Mouse (Mus musculus): ENCODE measurements around the gene Mbnl2. TPM values are rescaled to one million over a fixed set of nuclear protein-coding genes. Genes with fewer than 3 reads are reported as not detected.

Mbnl2 gene
- polyA plus RNA-seq, 1 experiment from 2014 or later, result 20.2 TPM

GRCm38 (mm10) chr14:120302913-120303548 is 27.6 kb downstream of the Mbnl2 start:
- no peak for ATAC-seq
- Histone ChIP-seq H3K36me3 (no peaks in the 10 kb centered on the region), H3K27ac (no peak overlapping the region), H3K27me3 (replicated peaks) (no peaks in the 10 kb centered on the region), H3K4me2 (no peak overlapping the region; the same call in 1 of the 2 replicates), H3K4me1 (peaks cover 40% of the 10 kb centered on the region), H3K9me3 (replicated peaks) (no peaks in the 10 kb centered on the region), H3K9ac (no peak overlapping the region), H3K4me3 (no peak overlapping the region)
- WGBS (ENCODE audit: insufficient replicate concordance), result 33% methylated on average over 6 of the region's 6 CpGs

- no peaks in the 10 kb centered on the region for H3K9me3 ChIP-seq (replicated peaks)
- H3K4me2 ChIP-seq, result peak overlapping the region; percentile 40
- H3K4me3 ChIP-seq, result no peak overlapping the region
- no peak overlapping the region for H3K27ac ChIP-seq
- H3K4me1 ChIP-seq, result peaks cover 53% of the 10 kb centered on the region
- 24% methylated on average over 11 of the region's 11 CpGs for WGBS (ENCODE audit: insufficient replicate concordance)
- peak overlapping the region; percentile 17; the same call in 1 of the 2 replicates for H3K9ac ChIP-seq
- H3K27me3 ChIP-seq (replicated peaks), result no peaks in the 10 kb centered on the region
- ATAC-seq, result peak; percentile 76
- H3K36me3 ChIP-seq, result no peaks in the 10 kb centered on the region
Observed at GRCm38 (mm10) chr14:120306229-120306628, 30.8 kb downstream of the Mbnl2 start.

DNA sequence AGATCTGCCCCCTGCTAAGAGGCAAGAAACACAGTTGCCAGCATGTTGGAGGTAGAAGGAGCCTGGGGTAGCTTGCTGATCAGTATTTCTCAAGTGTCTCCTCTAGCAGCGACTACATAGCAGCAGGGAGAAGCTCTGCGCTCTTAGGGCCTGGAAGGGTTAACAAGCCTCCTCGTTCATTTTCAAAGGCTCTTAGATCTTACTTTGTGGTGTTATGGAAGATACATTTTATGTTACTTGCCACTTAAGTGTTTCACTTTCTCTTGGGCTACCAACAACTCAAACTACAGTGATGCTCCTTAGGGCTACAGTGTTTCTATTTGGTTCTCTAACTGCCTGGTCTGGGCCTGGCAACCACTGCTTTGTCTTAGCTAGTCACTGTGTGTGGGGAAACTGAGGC is 31.9 kb downstream of the Mbnl2 start:
- Histone ChIP-seq H3K27ac (no peak overlapping the region), H3K9ac (no peak overlapping the region), H3K4me2 (no peak overlapping the region), H3K4me3 (no peak overlapping the region), H3K4me1 (peaks cover 61% of the 10 kb centered on the region), H3K27me3 (replicated peaks) (no peaks in the 10 kb centered on the region), H3K9me3 (replicated peaks) (no peaks in the 10 kb centered on the region), H3K36me3 (no peaks in the 10 kb centered on the region)
- ATAC-seq, result no peak
- 64% methylated on average over 3 of the region's 3 CpGs for WGBS (ENCODE audit: insufficient replicate concordance)

GRCm38 (mm10) chr14:120307963-120308362 is 32.5 kb downstream of the Mbnl2 start:
- no peaks in the 10 kb centered on the region for H3K27me3 ChIP-seq (replicated peaks)
- H3K36me3 ChIP-seq, result no peaks in the 10 kb centered on the region
- H3K9me3 ChIP-seq (replicated peaks), result no peaks in the 10 kb centered on the region
- 27% methylated on average over 4 of the region's 4 CpGs for WGBS (ENCODE audit: insufficient replicate concordance)
- no peak overlapping the region for H3K4me3 ChIP-seq
- peak; percentile 44; the same call in 1 of the 2 replicates for ATAC-seq
- H3K9ac ChIP-seq, result 0 out of 2 replicates have a peak overlapping the region, but pooled peaks have one; percentile 6
- no peak overlapping the region for H3K4me2 ChIP-seq
- peaks cover 64% of the 10 kb centered on the region for H3K4me1 ChIP-seq
- peak overlapping the region; percentile 52; the same call in 1 of the 2 replicates for H3K27ac ChIP-seq

- Histone ChIP-seq H3K4me3 (no peak overlapping the region), H3K27ac (no peak overlapping the region), H3K36me3 (no peaks in the 10 kb centered on the region), H3K27me3 (replicated peaks) (no peaks in the 10 kb centered on the region), H3K9ac (no peak overlapping the region), H3K4me2 (no peak overlapping the region), H3K4me1 (peaks cover 61% of the 10 kb centered on the region), H3K9me3 (replicated peaks) (no peaks in the 10 kb centered on the region)
- WGBS (ENCODE audit: insufficient replicate concordance), result 87% methylated on average over 6 of the region's 6 CpGs
- ATAC-seq, result no peak
Observed at GRCm38 (mm10) chr14:120309691-120310090, 34.2 kb downstream of the Mbnl2 start.

- H3K4me1 ChIP-seq, result peaks cover 57% of the 10 kb centered on the region
- H3K27me3 ChIP-seq (replicated peaks), result no peaks in the 10 kb centered on the region
- H3K4me2 ChIP-seq, result no peak overlapping the region
- H3K27ac ChIP-seq, result no peak overlapping the region
- WGBS (ENCODE audit: insufficient replicate concordance), result 61% methylated on average over 12 of the region's 12 CpGs
- no peaks in the 10 kb centered on the region for H3K9me3 ChIP-seq (replicated peaks)
- H3K4me3 ChIP-seq, result no peak overlapping the region
- no peak overlapping the region for H3K9ac ChIP-seq
- no peak for ATAC-seq
- H3K36me3 ChIP-seq, result no peaks in the 10 kb centered on the region
Observed at GRCm38 (mm10) chr14:120311330-120312097, 36.0 kb downstream of the Mbnl2 start.

DNA sequence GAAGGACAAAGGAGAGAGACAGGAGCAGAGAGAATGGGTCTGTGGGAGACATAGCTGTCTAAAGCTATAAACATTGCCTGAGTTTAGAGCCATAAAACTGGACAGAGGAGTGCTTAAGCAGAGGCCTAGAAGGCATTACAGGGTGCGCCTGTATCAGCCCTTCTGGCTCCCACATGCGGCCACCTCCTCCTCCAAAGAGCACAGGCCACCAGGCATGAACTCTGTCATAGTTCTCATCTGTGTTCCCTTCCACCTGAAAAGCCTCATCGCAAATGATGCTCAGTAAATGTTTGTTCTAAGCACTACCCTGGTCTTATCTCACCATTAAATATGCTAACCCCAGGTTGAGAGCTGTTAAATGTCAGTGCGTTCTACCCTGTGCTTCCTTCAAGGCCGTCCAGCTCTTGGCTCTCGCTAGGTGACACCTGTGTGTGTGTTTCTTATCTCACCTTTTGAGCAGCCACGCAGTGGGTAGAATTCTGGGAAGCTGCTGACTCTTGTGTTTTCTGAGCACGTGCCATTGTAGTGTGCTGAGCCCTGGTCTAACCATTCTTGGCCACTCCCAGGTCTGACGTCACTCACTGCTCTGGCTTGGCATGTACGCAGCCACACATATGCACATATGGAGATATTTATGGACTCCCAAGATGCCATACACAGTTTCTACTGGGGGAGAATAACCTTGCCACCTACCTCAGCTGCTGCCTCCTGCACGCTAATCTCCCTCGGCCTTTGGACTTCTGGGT is 37.4 kb downstream of the Mbnl2 start:
- H3K9ac ChIP-seq, result no peak overlapping the region
- H3K36me3 ChIP-seq, result no peaks in the 10 kb centered on the region
- no peak overlapping the region for H3K4me2 ChIP-seq
- 61% methylated on average over 12 of the region's 12 CpGs for WGBS (ENCODE audit: insufficient replicate concordance)
- no peaks in the 10 kb centered on the region for H3K9me3 ChIP-seq (replicated peaks)
- 0 out of 2 replicates have a peak, but pooled peaks have one; percentile 30 for ATAC-seq
- H3K27me3 ChIP-seq (replicated peaks), result no peaks in the 10 kb centered on the region
- H3K4me1 ChIP-seq, result peaks cover 48% of the 10 kb centered on the region
- no peak overlapping the region for H3K27ac ChIP-seq
- no peak overlapping the region for H3K4me3 ChIP-seq

GRCm38 (mm10) chr14:120313466-120313865 is 38.0 kb downstream of the Mbnl2 start:
- peaks cover 44% of the 10 kb centered on the region for H3K4me1 ChIP-seq

GRCm38 (mm10) chr14:120315721-120316120 is 40.3 kb downstream of the Mbnl2 start:
- 84% methylated on average over 5 of the region's 5 CpGs for WGBS (ENCODE audit: insufficient replicate concordance)
- no peaks in the 10 kb centered on the region for H3K9me3 ChIP-seq (replicated peaks)
- no peak for ATAC-seq

More at GRCm38 (mm10) chr14:120313466-120313865, 38.0 kb downstream of the Mbnl2 start:
- Histone ChIP-seq H3K9ac (no peak overlapping the region), H3K4me3 (no peak overlapping the region), H3K27me3 (replicated peaks) (no peaks in the 10 kb centered on the region), H3K4me2 (no peak overlapping the region), H3K36me3 (no peaks in the 10 kb centered on the region), H3K9me3 (replicated peaks) (no peaks in the 10 kb centered on the region), H3K27ac (no peak overlapping the region)
- no peak for ATAC-seq
- WGBS (ENCODE audit: insufficient replicate concordance), result 69% methylated on average over 8 of the region's 8 CpGs

GRCm38 (mm10) chr14:120318326-120318935 is 43.0 kb downstream of the Mbnl2 start:
- no peaks in the 10 kb centered on the region for H3K9me3 ChIP-seq (replicated peaks)
- WGBS (ENCODE audit: insufficient replicate concordance), result 63% methylated on average over 6 of the region's 6 CpGs
- H3K27me3 ChIP-seq (replicated peaks), result no peaks in the 10 kb centered on the region
- no peak overlapping the region for H3K9ac ChIP-seq
- ATAC-seq, result no peak
- peaks cover 24% of the 10 kb centered on the region for H3K4me1 ChIP-seq
- H3K36me3 ChIP-seq, result no peaks in the 10 kb centered on the region
- H3K4me2 ChIP-seq, result no peak overlapping the region
- H3K27ac ChIP-seq, result no peak overlapping the region
- no peak overlapping the region for H3K4me3 ChIP-seq

More at GRCm38 (mm10) chr14:120315721-120316120, 40.3 kb downstream of the Mbnl2 start:
- no peaks in the 10 kb centered on the region for H3K36me3 ChIP-seq
- H3K9ac ChIP-seq, result no peak overlapping the region
- H3K27me3 ChIP-seq (replicated peaks), result no peaks in the 10 kb centered on the region
- H3K4me3 ChIP-seq, result no peak overlapping the region
- peaks cover 37% of the 10 kb centered on the region for H3K4me1 ChIP-seq
- no peak overlapping the region for H3K27ac ChIP-seq
- no peak overlapping the region for H3K4me2 ChIP-seq

- Histone ChIP-seq H3K4me2 (no peak overlapping the region), H3K36me3 (no peaks in the 10 kb centered on the region), H3K4me3 (no peak overlapping the region), H3K27me3 (replicated peaks) (no peaks in the 10 kb centered on the region), H3K9ac (no peak overlapping the region), H3K27ac (no peak overlapping the region), H3K4me1 (peaks cover 29% of the 10 kb centered on the region), H3K9me3 (replicated peaks) (no peaks in the 10 kb centered on the region)
- 57% methylated on average over 9 of the region's 9 CpGs for WGBS (ENCODE audit: insufficient replicate concordance)
- peak; percentile 34; the same call in 1 of the 2 replicates for ATAC-seq
Observed at GRCm38 (mm10) chr14:120318974-120319731, 43.7 kb downstream of the Mbnl2 start.

Measured in liver, embryonic 12.5 days (tissue).